Mouse (Mus musculus) small intestine, adult 2 months (tissue): ENCODE data around the gene Dnaja2. TPM values are rescaled to one million over a fixed set of nuclear protein-coding genes. Genes with fewer than 3 reads are reported as not detected.

Experiments used
- H3K27ac ChIP-seq: fragments of 200-500 bp; 2 replicates; pipeline ENCODE4 v1.5.1; 2012; ENCODE audit warnings: low read depth, low read length, control low read depth, inconsistent platforms; ENCODE audit not compliant: insufficient read depth
- H3K27me3 ChIP-seq: fragments of 200-500 bp; 2 replicates; pipeline ENCODE4 v1.6.1; 2012; ENCODE audit warnings: mild to moderate bottlenecking, moderate library complexity, low read length, inconsistent platforms; ENCODE audit not compliant: control insufficient read depth, insufficient read depth
- H3K36me3 ChIP-seq: fragments of 200-500 bp; 2 replicates; pipeline ENCODE4 v1.6.1; 2012; ENCODE audit warnings: mild to moderate bottlenecking, low read length, control low read depth, inconsistent platforms; ENCODE audit not compliant: control insufficient read depth, insufficient read depth
- H3K4me1 ChIP-seq: fragments of 200-500 bp; 2 replicates; pipeline ENCODE4 v1.6.1; 2012; ENCODE audit warnings: low read length, inconsistent platforms, mixed read lengths; ENCODE audit not compliant: control insufficient read depth, insufficient read depth, insufficient read length
- H3K4me3 ChIP-seq: fragments of 200-500 bp; 2 replicates; pipeline ENCODE4 v1.5.1; 2012; ENCODE audit warnings: low read depth, mild to moderate bottlenecking, control low read depth, inconsistent platforms, low read length, moderate library complexity
- CTCF ChIP-seq: fragments of 200-500 bp; IDR thresholded peaks from 2 replicates; pipeline ENCODE4 v1.5.1; 2012; ENCODE audit warnings: low read depth, mild to moderate bottlenecking, control low read depth, inconsistent platforms, low read length, moderate library complexity, mixed read lengths; ENCODE audit not compliant: insufficient replicate concordance, insufficient read length; ENCODE audit errors: extremely low read depth
- POLR2A ChIP-seq: fragments of 200-500 bp; IDR thresholded peaks from 2 replicates; pipeline ENCODE4 v1.6.1; 2012; ENCODE audit warnings: low read depth, mild to moderate bottlenecking, control low read depth, inconsistent platforms, low read length, moderate library complexity
- WGBS: fragments of 180-500 bp; shearing (Covaris S2); methylation state at CpG from one replicate; pipeline ENCODE4 v1.1.7; 2018; 5-methylcytosine and 5-hydroxymethylcytosine counted together
- polyA plus RNA-seq: library from polyadenylated mRNA; depleted of rRNA; stranded (reverse); fragments of >200 nt; gene quantifications from 2 replicates; pipeline ENCODE4 v1.2.3, GENCODE M21; 2012

Dnaja2 gene
- polyA plus RNA-seq, 1 experiment: 10.3 TPM

DNA sequence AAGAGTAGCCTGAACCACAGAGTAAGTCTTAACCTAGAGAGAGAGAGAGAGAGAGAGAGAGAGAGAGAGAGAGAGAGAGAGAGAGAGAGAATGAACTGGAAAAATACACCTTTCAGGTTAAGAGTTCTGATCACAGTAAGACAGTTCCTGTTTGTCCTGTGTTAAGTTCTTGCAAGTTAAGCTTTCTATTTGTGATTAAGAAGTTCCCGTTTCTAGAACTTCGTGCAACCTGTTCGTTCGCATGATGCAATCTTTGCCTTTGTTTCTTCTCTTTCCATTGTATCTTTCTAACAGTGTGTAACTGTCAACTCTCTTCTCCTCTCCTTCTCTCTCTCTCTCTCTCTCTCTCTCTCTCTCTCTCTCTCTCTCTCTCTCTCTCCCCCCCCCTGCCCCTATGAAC lies 15.3 kb upstream of the Dnaja2 start:
- Histone ChIP-seq H3K4me1 (peaks cover 2% of the 10 kb centered on the region; the same call in 1 of the 2 replicates), H3K27me3 (no peaks in the 10 kb centered on the region), H3K36me3 (no peaks in the 10 kb centered on the region), H3K27ac (no peak overlapping the region), H3K4me3 (no peak overlapping the region)
- WGBS: 67% methylated on average over 4 of the region's 4 CpGs
- no peak for TF ChIP-seq POLR2A
- no peak for TF ChIP-seq CTCF

GRCm38 (mm10) chr8:85567801-85568200 lies 12.7 kb upstream of the Dnaja2 start:
- no peaks in the 10 kb centered on the region for H3K36me3 ChIP-seq
- WGBS: 29% methylated on average over 2 of the region's 2 CpGs
- H3K4me1 ChIP-seq: peaks cover 6% of the 10 kb centered on the region; the same call in 1 of the 2 replicates
- TF ChIP-seq POLR2A: no peak
- no peak for TF ChIP-seq CTCF
- H3K4me3 ChIP-seq: no peak overlapping the region
- H3K27me3 ChIP-seq: no peaks in the 10 kb centered on the region
- peak overlapping the region; percentile 49 for H3K27ac ChIP-seq

GRCm38 (mm10) chr8:85565186-85565585 lies 10.0 kb upstream of the Dnaja2 start:
- no peak for TF ChIP-seq POLR2A
- TF ChIP-seq CTCF: no peak
- Histone ChIP-seq H3K27ac (no peak overlapping the region), H3K4me3 (no peak overlapping the region), H3K27me3 (no peaks in the 10 kb centered on the region), H3K4me1 (peaks cover 6% of the 10 kb centered on the region; the same call in 1 of the 2 replicates), H3K36me3 (no peaks in the 10 kb centered on the region)
- WGBS: 87% methylated on average over 3 of the region's 3 CpGs

DNA sequence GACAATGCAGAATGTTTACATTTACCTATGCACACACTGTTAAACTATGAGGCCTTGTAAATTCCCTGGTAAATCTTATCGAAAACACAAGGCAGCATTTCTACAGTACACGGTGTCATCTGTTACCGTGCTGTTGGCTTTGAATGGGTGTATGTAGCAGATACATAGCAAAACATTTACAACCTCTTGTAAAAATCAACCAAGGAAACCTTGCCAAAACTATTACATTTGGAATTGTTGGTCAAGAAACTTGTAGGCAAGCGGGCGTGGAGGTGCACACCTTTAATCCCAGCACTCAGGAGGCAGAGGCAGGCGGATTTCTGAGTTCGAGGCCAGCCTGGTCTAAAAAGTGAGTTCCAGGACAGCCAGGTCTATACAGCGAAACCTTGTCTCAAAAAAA lies 8.2 kb upstream of the Dnaja2 start:
- TF ChIP-seq POLR2A (no peak), CTCF (no peak)
- H3K27me3 ChIP-seq: no peaks in the 10 kb centered on the region
- H3K4me1 ChIP-seq: peaks cover 6% of the 10 kb centered on the region; the same call in 1 of the 2 replicates
- H3K36me3 ChIP-seq: no peaks in the 10 kb centered on the region
- WGBS: 87% methylated on average over 8 of the region's 8 CpGs
- no peak overlapping the region for H3K4me3 ChIP-seq
- no peak overlapping the region for H3K27ac ChIP-seq

- 44% methylated on average over 2 of the region's 2 CpGs for WGBS
- H3K4me3 ChIP-seq: no peak overlapping the region
- H3K4me1 ChIP-seq: peaks cover 5% of the 10 kb centered on the region; the same call in 1 of the 2 replicates
Measured at GRCm38 (mm10) chr8:85559966-85560365, 4.8 kb upstream of the Dnaja2 start.

GRCm38 (mm10) chr8:85559201-85559600 lies 4.1 kb upstream of the Dnaja2 start:
- Histone ChIP-seq H3K4me1 (peaks cover 4% of the 10 kb centered on the region; the same call in 1 of the 2 replicates), H3K36me3 (no peaks in the 10 kb centered on the region), H3K4me3 (no peak overlapping the region), H3K27me3 (no peaks in the 10 kb centered on the region), H3K27ac (no peak overlapping the region)
- WGBS: 83% methylated on average over 1 of the region's 1 CpGs
- TF ChIP-seq POLR2A (no peak), CTCF (no peak)

More at GRCm38 (mm10) chr8:85559966-85560365, 4.8 kb upstream of the Dnaja2 start:
- Histone ChIP-seq H3K27me3 (no peaks in the 10 kb centered on the region), H3K27ac (no peak overlapping the region), H3K36me3 (no peaks in the 10 kb centered on the region)
- TF ChIP-seq POLR2A (no peak), CTCF (no peak)

DNA sequence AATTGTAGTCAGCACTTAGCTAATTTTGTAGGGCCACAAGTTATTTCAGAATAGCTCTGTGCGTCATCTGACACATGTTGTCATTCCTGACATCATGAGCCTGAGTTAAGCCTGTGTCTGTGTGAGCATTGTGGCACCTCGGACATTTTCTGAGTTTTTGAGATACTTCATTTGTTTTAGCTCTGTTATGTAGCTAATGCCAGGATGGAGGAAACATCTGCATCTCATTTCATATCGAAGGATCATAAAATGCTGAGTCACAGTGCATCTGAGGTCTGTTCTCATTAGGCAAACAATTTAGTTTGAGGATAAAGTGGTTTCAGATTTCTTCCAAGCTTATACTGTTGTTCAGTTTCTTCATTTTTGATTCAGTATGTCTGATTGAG lies 2.5 kb upstream of the Dnaja2 start:
- TF ChIP-seq CTCF (no peak), POLR2A (no peak)
- Histone ChIP-seq H3K36me3 (peaks cover 6% of the 10 kb centered on the region), H3K27me3 (no peaks in the 10 kb centered on the region), H3K4me1 (peaks cover 2% of the 10 kb centered on the region; the same call in 1 of the 2 replicates), H3K4me3 (no peak overlapping the region), H3K27ac (no peak overlapping the region; the same call in 1 of the 2 replicates)
- WGBS: 42% methylated on average over 3 of the region's 3 CpGs

DNA sequence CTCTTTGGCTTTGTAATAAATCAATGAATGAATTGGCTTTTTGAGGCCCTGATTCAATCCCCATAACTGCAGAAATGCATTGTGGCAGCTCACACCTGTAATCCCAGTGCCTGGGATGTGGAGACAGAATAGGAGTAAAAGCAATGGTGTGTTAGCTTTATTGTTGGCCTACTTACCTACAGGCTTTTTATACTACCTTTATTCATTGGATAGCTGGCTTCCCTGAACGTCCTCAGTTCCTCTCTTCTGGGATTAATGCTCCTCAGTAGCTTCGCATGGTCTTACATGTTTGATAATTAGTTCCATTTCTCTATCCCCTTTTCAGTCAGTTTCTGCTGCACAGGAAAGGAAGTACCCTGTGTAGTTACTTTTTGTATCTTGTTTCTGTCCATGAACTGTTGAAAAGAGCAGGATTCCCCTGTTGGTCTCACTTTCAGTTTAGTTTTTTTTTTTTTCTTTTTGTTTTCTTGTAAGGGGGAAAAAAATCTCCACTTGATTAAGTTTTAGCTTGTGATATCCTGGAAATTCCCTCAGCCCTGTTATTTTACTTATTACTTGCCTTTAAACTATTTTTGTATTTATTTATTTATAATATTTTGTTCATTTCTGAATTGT lies 1.9 kb upstream of the Dnaja2 start:
- 72% methylated on average over 2 of the region's 2 CpGs for WGBS
- no peak overlapping the region for H3K27ac ChIP-seq
- TF ChIP-seq CTCF: no peak
- no peak for TF ChIP-seq POLR2A

More for the DNA sequence above, 1.9 kb upstream of the Dnaja2 start:
- Histone ChIP-seq H3K36me3 (peaks cover 10% of the 10 kb centered on the region), H3K4me1 (peaks cover 2% of the 10 kb centered on the region; the same call in 1 of the 2 replicates), H3K4me3 (no peak overlapping the region), H3K27me3 (no peaks in the 10 kb centered on the region)
